Mouse (Mus musculus): ENCODE results near the gene Nanos3.

GRCm38 (mm10) chr8:84140838-84141237 is 44.2 kb downstream of the Nanos3 start:
- TF ChIP-seq CTCF (IDR thresholded peaks at IDR 0.05; ENCODE audit: control insufficient read depth, insufficient read depth, insufficient read length) (no peak), USF1 (IDR thresholded peaks at IDR 0.05; ENCODE audit: low read depth) (no peak)
